Mouse (Mus musculus) lung, postnatal 0 days (tissue): ENCODE results near the gene Ywhag. TPM values are rescaled to one million over a fixed set of nuclear protein-coding genes. Genes with fewer than 3 reads are reported as not detected.
A peak's percentile ranks its signal among the peaks of the same experiment; 100 is the strongest.

Experiments used
- ATAC-seq: fragments of 200-750 bp; cut with Nextera tagmentation; 2 replicates; pipeline ENCODE4 v1.8.0; 2017; ENCODE audit warnings: moderate library complexity
- DNase-seq: peaks from one replicate; pipeline ENCODE4 v3.0.0-alpha.2; 2016; ENCODE audit warnings: low spot score
- H3K27ac ChIP-seq: fragments of 300-500 bp; sonication (generic); 2 replicates; pipeline ENCODE4 v1.5.1; 2014; ENCODE audit warnings: antibody characterized with exemption, mild to moderate bottlenecking, low read length, mixed read lengths
- H3K27me3 ChIP-seq: fragments of 300-500 bp; sonication (generic); replicated peaks from 2 replicates; pipeline ENCODE4 v1.6.1; 2014; ENCODE audit warnings: low read length, mixed read lengths; ENCODE audit not compliant: insufficient read depth
- H3K36me3 ChIP-seq: fragments of 300-500 bp; sonication (generic); 2 replicates; pipeline ENCODE4 v1.6.1; 2014; ENCODE audit warnings: low read length, mixed read lengths; ENCODE audit not compliant: insufficient read depth
- H3K4me1 ChIP-seq: fragments of 300-500 bp; sonication (generic); 2 replicates; pipeline ENCODE4 v1.6.1; 2014; ENCODE audit warnings: antibody characterized with exemption, low read depth, low read length, mixed read lengths; ENCODE audit not compliant: insufficient read depth
- H3K4me2 ChIP-seq: fragments of 300-500 bp; sonication (generic); replicated peaks from 2 replicates; pipeline ENCODE4 v1.6.1; 2014; ENCODE audit warnings: low read depth, mild to moderate bottlenecking, low read length, moderate library complexity, mixed read lengths
- H3K4me3 ChIP-seq: fragments of 300-500 bp; sonication (generic); 2 replicates; pipeline ENCODE4 v1.5.1; 2014; ENCODE audit warnings: low read depth, low read length
- H3K9ac ChIP-seq: fragments of 300-500 bp; sonication (generic); replicated peaks from 2 replicates; pipeline ENCODE4 v1.6.1; 2014; ENCODE audit warnings: low read depth, mild to moderate bottlenecking
- H3K9me3 ChIP-seq: fragments of 300-500 bp; sonication (generic); 2 replicates; pipeline ENCODE4 v1.6.1; 2016; ENCODE audit warnings: low read length, mixed read lengths
- CTCF ChIP-seq: IDR thresholded peaks from 2 replicates; pipeline ENCODE4 v1.5.1; 2016; ENCODE audit warnings: antibody characterized with exemption, mild to moderate bottlenecking
- EP300 ChIP-seq: IDR thresholded peaks from 2 replicates; pipeline ENCODE4 v1.6.1; 2016; ENCODE audit warnings: antibody characterized with exemption, mild to moderate bottlenecking, control low read depth
- WGBS: fragments of 180-500 bp; shearing (Covaris S2); extraction: QIAGEN DNeasy Blood & Tissue Kit; methylation state at CpG from one replicate; pipeline ENCODE4 v1.1.7; 2014; 5-methylcytosine and 5-hydroxymethylcytosine counted together
- polyA plus RNA-seq: library from polyadenylated mRNA; unstranded; fragments of >200 nt; fragmentation: Nextera tagmentation; extraction: Ambion mirVana; gene quantifications from 2 replicates; pipeline ENCODE4 v1.2.1, GENCODE M21; 2015

Ywhag gene
- polyA plus RNA-seq, 1 experiment from 2014 or later = 75.5 TPM

DNA sequence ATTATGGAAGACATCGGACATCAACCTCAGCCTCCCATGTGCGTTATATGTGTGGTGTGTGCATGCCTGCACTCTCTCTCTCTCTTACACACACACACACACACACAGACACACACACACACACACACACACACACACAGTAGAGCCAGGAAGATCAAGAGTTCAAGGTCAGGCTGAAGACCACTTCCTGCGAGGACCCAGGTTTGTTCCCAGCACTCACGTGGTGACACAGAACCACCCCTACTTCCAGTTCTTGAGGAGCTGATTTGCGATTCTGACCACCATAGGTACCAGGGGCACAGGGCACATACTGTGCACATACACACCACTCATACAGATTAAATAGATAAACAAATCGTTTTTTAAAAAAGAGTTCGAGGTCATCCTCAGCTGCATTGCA, 37.5 kb upstream of the Ywhag start:
- 81% methylated on average over 7 of the region's 7 CpGs for WGBS
- no peak for ATAC-seq
- H3K36me3 ChIP-seq = no peaks in the 10 kb centered on the region
- H3K9me3 ChIP-seq = no peaks in the 10 kb centered on the region
- no peak overlapping the region for H3K4me2 ChIP-seq
- H3K27ac ChIP-seq = no peak overlapping the region
- H3K4me3 ChIP-seq = no peak overlapping the region
- TF ChIP-seq CTCF (no peak), EP300 (no peak)
- no peak for DNase-seq
- H3K27me3 ChIP-seq = no peaks in the 10 kb centered on the region
- H3K9ac ChIP-seq = no peak overlapping the region
- no peaks in the 10 kb centered on the region for H3K4me1 ChIP-seq

DNA sequence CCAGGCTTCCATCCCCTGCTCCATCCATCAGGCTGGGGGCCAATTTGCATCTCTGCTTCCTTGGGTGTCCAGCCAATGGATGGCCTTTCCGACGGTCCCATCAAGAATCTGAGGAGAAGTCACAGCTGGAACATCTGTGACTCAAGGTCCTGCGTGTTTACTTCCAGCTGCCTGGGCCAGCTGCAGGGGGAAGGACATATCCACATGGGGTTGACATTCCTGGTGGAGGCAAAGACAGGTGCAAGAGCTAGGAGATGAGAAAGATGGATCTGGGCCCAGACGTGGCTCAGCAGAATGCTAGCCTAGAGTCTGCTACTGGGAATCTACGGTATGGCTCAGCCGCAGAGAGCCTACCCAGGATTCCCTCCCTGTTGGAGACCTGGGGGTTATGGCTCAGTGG, 35.8 kb upstream of the Ywhag start:
- Histone ChIP-seq H3K4me3 (no peak overlapping the region), H3K27ac (no peak overlapping the region), H3K36me3 (no peaks in the 10 kb centered on the region), H3K9me3 (no peaks in the 10 kb centered on the region), H3K4me2 (no peak overlapping the region), H3K9ac (no peak overlapping the region), H3K27me3 (no peaks in the 10 kb centered on the region), H3K4me1 (no peaks in the 10 kb centered on the region)
- TF ChIP-seq CTCF = no peak
- TF ChIP-seq EP300 = no peak
- 63% methylated on average over 6 of the region's 6 CpGs for WGBS
- ATAC-seq = no peak
- no peak for DNase-seq

DNA sequence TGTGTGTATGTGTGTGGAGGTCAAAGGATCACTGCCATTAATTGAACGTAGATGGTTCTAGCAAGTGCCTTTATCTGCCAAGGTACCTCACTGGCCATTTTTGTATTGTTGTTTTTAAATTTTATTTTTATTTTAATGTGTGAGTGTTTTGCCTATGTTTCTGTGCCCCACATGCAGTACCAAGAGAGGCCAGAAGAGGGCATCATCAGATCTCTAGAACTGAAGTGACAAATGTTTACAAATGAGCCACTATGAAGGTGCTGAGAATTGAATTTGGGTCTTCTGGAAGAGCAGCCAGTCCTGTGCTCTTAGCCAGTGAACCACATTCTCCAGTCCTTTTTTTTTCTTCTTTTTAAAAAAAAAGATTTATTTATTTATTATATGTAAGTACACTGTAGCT, 34.4 kb upstream of the Ywhag start:
- H3K27me3 ChIP-seq = no peaks in the 10 kb centered on the region
- no peaks in the 10 kb centered on the region for H3K9me3 ChIP-seq
- TF ChIP-seq EP300 (no peak), CTCF (peak; percentile 72)
- no peaks in the 10 kb centered on the region for H3K36me3 ChIP-seq
- no peak overlapping the region for H3K4me3 ChIP-seq
- H3K27ac ChIP-seq = no peak overlapping the region
- no peak overlapping the region for H3K4me2 ChIP-seq
- no peaks in the 10 kb centered on the region for H3K4me1 ChIP-seq
- no peak for DNase-seq
- no peak for ATAC-seq
- WGBS = 43% methylated on average over 1 of the region's 1 CpGs
- H3K9ac ChIP-seq = no peak overlapping the region

DNA sequence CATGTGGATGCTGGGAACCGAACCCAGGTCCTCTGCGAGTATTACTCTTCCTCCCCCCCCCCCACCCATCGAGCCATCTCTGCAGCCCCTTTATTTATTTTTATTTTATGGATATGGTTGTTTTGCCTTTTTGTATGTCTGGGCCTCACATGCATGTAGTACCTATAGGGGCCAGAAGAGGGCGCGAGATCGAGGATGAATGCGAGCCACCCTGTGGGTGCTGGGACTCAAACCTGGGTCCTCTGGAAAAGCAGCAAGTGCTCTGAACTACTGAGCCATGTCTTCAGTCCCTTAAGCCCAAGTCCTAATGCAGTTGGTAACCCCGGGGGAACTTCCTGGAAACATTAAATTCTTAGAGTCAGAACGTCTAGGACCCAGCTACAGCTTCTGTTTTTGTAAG, 32.5 kb upstream of the Ywhag start:
- DNase-seq = no peak
- Histone ChIP-seq H3K27ac (no peak overlapping the region), H3K4me2 (no peak overlapping the region), H3K4me3 (no peak overlapping the region), H3K36me3 (no peaks in the 10 kb centered on the region), H3K9me3 (no peaks in the 10 kb centered on the region), H3K27me3 (no peaks in the 10 kb centered on the region), H3K9ac (no peak overlapping the region), H3K4me1 (peaks cover 3% of the 10 kb centered on the region)
- peak; percentile 53 for TF ChIP-seq CTCF
- no peak for TF ChIP-seq EP300
- no peak for ATAC-seq
- 60% methylated on average over 9 of the region's 9 CpGs for WGBS

DNA sequence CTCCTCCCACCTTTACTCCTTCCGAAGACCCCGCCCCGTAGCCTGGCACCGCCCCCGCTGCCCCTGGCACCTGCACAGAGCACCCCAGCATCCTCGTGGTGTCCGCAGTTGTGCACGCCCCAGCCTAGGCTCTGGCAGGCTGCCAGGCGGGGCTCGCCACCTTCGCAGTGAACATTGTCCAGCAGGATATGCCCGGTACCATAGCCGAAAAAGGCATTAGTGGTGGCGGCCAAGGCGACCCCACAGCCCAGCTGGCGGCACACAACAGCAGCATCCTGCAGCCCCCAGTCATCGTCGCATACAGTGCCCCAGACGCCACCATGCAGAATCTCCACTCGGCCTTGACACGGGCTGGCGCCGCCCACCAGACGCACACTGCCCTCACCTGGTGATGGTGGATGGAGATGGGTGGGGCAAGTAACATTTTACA, 31.1 kb upstream of the Ywhag start:
- no peak overlapping the region for H3K9ac ChIP-seq
- no peak for ATAC-seq
- H3K4me1 ChIP-seq = peaks cover 9% of the 10 kb centered on the region
- 10% methylated on average over 24 of the region's 24 CpGs for WGBS
- H3K27me3 ChIP-seq = no peaks in the 10 kb centered on the region
- no peaks in the 10 kb centered on the region for H3K36me3 ChIP-seq
- TF ChIP-seq CTCF (peak; percentile 54), EP300 (no peak)
- H3K9me3 ChIP-seq = no peaks in the 10 kb centered on the region
- peak overlapping the region; percentile 45 for H3K4me2 ChIP-seq
- no peak overlapping the region for H3K27ac ChIP-seq
- peak; percentile 51 for DNase-seq
- H3K4me3 ChIP-seq = no peak overlapping the region

DNA sequence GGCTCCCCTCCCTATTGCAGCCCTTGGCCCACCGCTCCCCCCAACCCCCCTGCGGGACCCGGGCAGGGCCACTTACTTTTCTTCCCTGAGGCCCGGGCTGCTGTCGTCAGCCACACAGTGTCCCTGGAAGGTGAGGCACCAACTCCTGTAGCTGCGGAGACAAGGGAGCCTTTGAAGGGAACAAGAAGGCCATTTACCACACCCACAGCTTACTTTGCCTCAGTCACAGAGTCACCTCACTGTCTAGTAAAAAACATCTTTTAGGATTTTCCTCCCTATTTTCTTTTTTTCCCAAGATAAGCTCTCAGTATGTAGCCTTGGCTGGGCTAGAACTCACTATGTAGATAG, 28.8 kb upstream of the Ywhag start:
- Histone ChIP-seq H3K4me3 (peak overlapping the region; percentile 58), H3K9me3 (no peaks in the 10 kb centered on the region), H3K27ac (peak overlapping the region; percentile 94), H3K4me1 (peaks cover 9% of the 10 kb centered on the region), H3K36me3 (no peaks in the 10 kb centered on the region), H3K4me2 (peak overlapping the region; percentile 92), H3K27me3 (no peaks in the 10 kb centered on the region), H3K9ac (peak overlapping the region; percentile 84)
- no peak for DNase-seq
- WGBS = 4% methylated on average over 6 of the region's 6 CpGs
- ATAC-seq = no peak
- TF ChIP-seq EP300 (no peak), CTCF (no peak)
